38 mouse cellular contexts compared by ENCODE assay signal in the genomic region with DNA sequence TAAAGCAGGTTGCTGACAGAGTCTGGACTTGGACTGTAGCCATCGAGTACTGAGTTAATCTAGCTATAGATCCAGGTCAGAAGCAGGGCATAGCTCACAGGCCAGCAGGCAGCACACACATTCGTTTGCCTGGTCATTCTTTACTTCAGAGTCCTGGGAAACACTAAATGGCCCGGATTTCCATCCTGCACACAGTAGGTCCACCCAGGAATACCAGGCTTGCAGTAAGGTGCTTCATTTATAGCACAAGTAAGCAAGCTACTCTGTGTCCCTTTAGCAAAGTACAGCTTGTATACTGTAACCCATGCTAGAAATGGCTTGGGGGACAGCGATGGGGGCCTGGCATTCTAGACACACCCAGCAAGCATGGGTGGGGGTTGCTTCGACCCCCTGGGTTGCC. TPM values are rescaled to one million over a fixed set of nuclear protein-coding genes. Genes with fewer than 3 reads are reported as not detected.
A peak's percentile ranks its signal among the peaks of the same experiment; 100 is the strongest.
DNase-seq lines count a peak whose midpoint lies in the region; ATAC-seq and TF ChIP-seq lines count a peak whose summit lies in the region.
"Had no signal": no experiment of that assay in that cellular context is flagged by ENCODE, and none has a peak within 500 bp of the region (broad histone marks: within the 10 kb centered on the region; RNA-seq: fewer than 3 reads in every experiment).

No protein-coding gene starts in this region.

- no peak overlapping the region for H3K27ac ChIP-seq in midbrain, embryonic 11.5 days (ENCODE audit: low read depth, low read length)
- H3K27ac ChIP-seq in midbrain, postnatal 0 days (ENCODE audit: low read depth, low read length) = no peak overlapping the region
- peak overlapping the region; percentile 94 for H3K27ac ChIP-seq in liver, embryonic 13.5 days
- H3K27ac ChIP-seq in hindbrain, embryonic 16.5 days (ENCODE audit: low read depth, low read length) = no peak overlapping the region
- H3K27ac ChIP-seq: embryonic facial prominence, embryonic 10.5 days; embryonic facial prominence, embryonic 15.5 days; heart, embryonic 10.5 days; hindbrain, embryonic 13.5 days; kidney, embryonic 15.5 days; left cerebral cortex, adult 2 months; limb, embryonic 12.5 days; midbrain, embryonic 13.5 days had no signal

- TF ChIP-seq CTCF in midbrain, postnatal 0 days (IDR thresholded peaks at IDR 0.05) = no peak
- no peak for TF ChIP-seq CTCF in G1E (IDR thresholded peaks at IDR 0.05; ENCODE audit: low read depth, low read length)

- no peaks in the 10 kb centered on the region for H3K27me3 ChIP-seq in midbrain, embryonic 11.5 days (ENCODE audit: control insufficient read depth, insufficient read depth, low read length)
- H3K27me3 ChIP-seq in midbrain, postnatal 0 days (ENCODE audit: insufficient read depth, low read length) = no peaks in the 10 kb centered on the region
- no peaks in the 10 kb centered on the region for H3K27me3 ChIP-seq in G1E (ENCODE audit: insufficient read depth, low read length)
- no peaks in the 10 kb centered on the region for H3K27me3 ChIP-seq in liver, embryonic 13.5 days
- H3K27me3 ChIP-seq in hindbrain, embryonic 16.5 days (replicated peaks; ENCODE audit: control insufficient read depth, insufficient read depth, low read length) = no peaks in the 10 kb centered on the region
- H3K27me3 ChIP-seq: embryonic facial prominence, embryonic 15.5 days; hindbrain, embryonic 13.5 days; kidney, embryonic 15.5 days; megakaryocyte, embryonic 14.5 days; midbrain, embryonic 13.5 days had no signal

- H3K9me3 ChIP-seq in midbrain, embryonic 11.5 days (ENCODE audit: control insufficient read depth, low read length) = no peaks in the 10 kb centered on the region
- no peaks in the 10 kb centered on the region for H3K9me3 ChIP-seq in midbrain, postnatal 0 days (ENCODE audit: low read length)
- no peaks in the 10 kb centered on the region for H3K9me3 ChIP-seq in G1E (replicated peaks)
- no peaks in the 10 kb centered on the region for H3K9me3 ChIP-seq in liver, embryonic 13.5 days (replicated peaks)
- no peaks in the 10 kb centered on the region for H3K9me3 ChIP-seq in hindbrain, embryonic 16.5 days (ENCODE audit: control insufficient read depth, low read length)
- H3K9me3 ChIP-seq: embryonic facial prominence, embryonic 10.5 days; embryonic facial prominence, embryonic 15.5 days; heart, embryonic 10.5 days; hindbrain, embryonic 13.5 days; kidney, embryonic 15.5 days; limb, embryonic 12.5 days; megakaryocyte, embryonic 14.5 days; midbrain, embryonic 13.5 days had no signal

- no peak overlapping the region for H3K4me3 ChIP-seq in midbrain, embryonic 11.5 days (ENCODE audit: low read depth, low read length)
- H3K4me3 ChIP-seq in midbrain, postnatal 0 days (ENCODE audit: low read depth, low read length) = no peak overlapping the region
- peak overlapping the region; percentile 58; the same call in 1 of the 2 replicates for H3K4me3 ChIP-seq in G1E (ENCODE audit: low read depth, low read length)
- H3K4me3 ChIP-seq in liver, embryonic 13.5 days (replicated peaks) = no peak overlapping the region
- no peak overlapping the region for H3K4me3 ChIP-seq in hindbrain, embryonic 16.5 days (ENCODE audit: low read length)
- H3K4me3 ChIP-seq: embryonic facial prominence, embryonic 10.5 days; embryonic facial prominence, embryonic 15.5 days; heart, embryonic 10.5 days; hindbrain, embryonic 13.5 days; kidney, embryonic 15.5 days; left cerebral cortex, adult 2 months; limb, embryonic 12.5 days; midbrain, embryonic 13.5 days had no signal

- DNase-seq in midbrain, embryonic 11.5 days (ENCODE audit: low spot score, missing footprints) = peak; percentile 49
- no peak for DNase-seq in midbrain, postnatal 0 days (ENCODE audit: low spot score)
- DNase-seq in G1E (ENCODE audit: low spot score) = no peak
- DNase-seq in liver, embryonic 13.5 days = no peak
- no peak for DNase-seq in cerebellum, adult 9-10 months
- no peak for DNase-seq in thymus, postnatal 4 days
- DNase-seq: adrenal gland, postnatal 14 days; cerebellum, adult 18-20 months; cerebellum, postnatal 14 days; gastrocnemius, postnatal 25 days; heart, adult 11 months; heart, postnatal 4 days; kidney, adult 11 months; kidney, postnatal 25 days; lung, adult 18-20 months; lung, postnatal 4 days; right cerebral cortex, adult 18-20 months; spleen, adult 18-20 months; thymus, adult 2 months; thymus, postnatal 36 days had no signal

- H3K36me3 ChIP-seq in midbrain, embryonic 11.5 days (ENCODE audit: control insufficient read depth, insufficient read depth, low read length) = no peaks in the 10 kb centered on the region
- no peaks in the 10 kb centered on the region for H3K36me3 ChIP-seq in midbrain, postnatal 0 days (ENCODE audit: insufficient read depth, low read length)
- H3K36me3 ChIP-seq in G1E (replicated peaks) = peaks cover 30% of the 10 kb centered on the region
- H3K36me3 ChIP-seq in liver, embryonic 13.5 days = 0 out of 2 replicates have a peak, but pooled peaks cover 8% of the 10 kb centered on the region
- no peaks in the 10 kb centered on the region for H3K36me3 ChIP-seq in hindbrain, embryonic 16.5 days (ENCODE audit: control insufficient read depth, insufficient read depth, low read length)
- H3K36me3 ChIP-seq: embryonic facial prominence, embryonic 10.5 days; embryonic facial prominence, embryonic 15.5 days; heart, embryonic 10.5 days; hindbrain, embryonic 13.5 days; kidney, embryonic 15.5 days; limb, embryonic 12.5 days; midbrain, embryonic 13.5 days had no signal

- no peak for ATAC-seq in midbrain, embryonic 11.5 days (ENCODE audit: low FRiP score)
- ATAC-seq in midbrain, postnatal 0 days (ENCODE audit: low FRiP score) = no peak
- no peak for ATAC-seq in G1E (ENCODE audit: extremely low read depth, insufficient number of reproducible peaks, low FRiP score, poor library complexity, severe bottlenecking)
- peak; percentile 45 for ATAC-seq in liver, embryonic 13.5 days (ENCODE audit: low read depth)
- no peak for ATAC-seq in hindbrain, embryonic 16.5 days
- ATAC-seq: forebrain, embryonic 14.5 days; inflammation-experienced regulatory T-cells, adult 6 months; lung, postnatal 0 days; midbrain, embryonic 13.5 days had no signal

- 57% methylated on average over 5 of the region's 5 CpGs for WGBS in midbrain, embryonic 11.5 days
- WGBS in midbrain, postnatal 0 days = 50% methylated on average over 5 of the region's 5 CpGs
- WGBS in liver, embryonic 13.5 days (ENCODE audit: insufficient replicate concordance) = 16% methylated on average over 5 of the region's 5 CpGs
- 47% methylated on average over 5 of the region's 5 CpGs for WGBS in hindbrain, embryonic 16.5 days

- no peak overlapping the region for H3K4me2 ChIP-seq in midbrain, embryonic 11.5 days
- H3K4me2 ChIP-seq in midbrain, postnatal 0 days (ENCODE audit: low read depth, low read length, poor library complexity, severe bottlenecking) = no peak overlapping the region
- peak overlapping the region; percentile 50 for H3K4me2 ChIP-seq in liver, embryonic 13.5 days
- no peak overlapping the region for H3K4me2 ChIP-seq in hindbrain, embryonic 16.5 days (ENCODE audit: low read length)
- H3K4me2 ChIP-seq: embryonic facial prominence, embryonic 15.5 days; hindbrain, embryonic 13.5 days; kidney, embryonic 15.5 days; limb, embryonic 12.5 days; midbrain, embryonic 13.5 days had no signal

- H3K4me1 ChIP-seq in midbrain, embryonic 11.5 days (ENCODE audit: control insufficient read depth, insufficient read depth, low read length) = no peaks in the 10 kb centered on the region
- H3K4me1 ChIP-seq in midbrain, postnatal 0 days (ENCODE audit: insufficient read depth, low read length) = no peaks in the 10 kb centered on the region
- H3K4me1 ChIP-seq in G1E (ENCODE audit: insufficient read depth, low read depth, low read length) = peaks cover 89% of the 10 kb centered on the region
- peaks cover 99% of the 10 kb centered on the region for H3K4me1 ChIP-seq in liver, embryonic 13.5 days (replicated peaks)
- no peaks in the 10 kb centered on the region for H3K4me1 ChIP-seq in hindbrain, embryonic 16.5 days (ENCODE audit: control insufficient read depth, insufficient read depth, low read depth, low read length)
- H3K4me1 ChIP-seq: embryonic facial prominence, embryonic 10.5 days; embryonic facial prominence, embryonic 15.5 days; hindbrain, embryonic 13.5 days; limb, embryonic 12.5 days; midbrain, embryonic 13.5 days had no signal

- H3K9ac ChIP-seq in midbrain, embryonic 11.5 days (ENCODE audit: low read length) = no peak overlapping the region
- no peak overlapping the region for H3K9ac ChIP-seq in midbrain, postnatal 0 days (replicated peaks; ENCODE audit: low read length, poor library complexity, severe bottlenecking)
- H3K9ac ChIP-seq in liver, embryonic 13.5 days = peak overlapping the region; percentile 57
- H3K9ac ChIP-seq in hindbrain, embryonic 16.5 days (ENCODE audit: low read depth, low read length) = no peak overlapping the region
- H3K9ac ChIP-seq: embryonic facial prominence, embryonic 15.5 days; hindbrain, embryonic 13.5 days; kidney, embryonic 15.5 days; limb, embryonic 12.5 days; midbrain, embryonic 13.5 days had no signal

RNA-seq across cellular contexts. Expression of a gene that starts 1.9 kb away (rescaled TPM):
- polyA plus RNA-seq in midbrain, embryonic 11.5 days (2014; fragmentation: Nextera tagmentation; extraction: Ambion mirVana) = 0.19 TPM in 1 of 2 replicates, not detected in the other
- 0.16 TPM in 1 of 2 replicates, not detected in the other for total RNA-seq in midbrain, postnatal 0 days (2014; rRNA removed)
- not detected in 2 replicates for polyA plus RNA-seq in midbrain, postnatal 0 days (2015; fragmentation: Nextera tagmentation; extraction: Ambion mirVana)
- total RNA-seq in G1E (2014; fragmentation: Nextera tagmentation) = 52.8 and 55.4 TPM in 2 replicates
- 251 and 278 TPM in 2 replicates for total RNA-seq in G1E (2017)
- 81.4 and 90.2 TPM in 2 replicates for polyA plus RNA-seq in G1E (2012)
- polyA plus RNA-seq in liver, embryonic 13.5 days (2015; fragmentation: Nextera tagmentation; extraction: Ambion mirVana) = 8.2 and 8.7 TPM in 2 replicates
- polyA plus RNA-seq in hindbrain, embryonic 16.5 days (2015; fragmentation: Nextera tagmentation; extraction: Ambion mirVana) = 0.07 TPM in 1 of 2 replicates, not detected in the other
- polyA plus RNA-seq: forebrain, embryonic 14.5 days; limb, embryonic 12.5 days had no signal

RNA-seq across cellular contexts. Expression of a gene that starts 17.5 kb away (rescaled TPM):
- 5.7 and 6.2 TPM in 2 replicates for polyA plus RNA-seq in midbrain, embryonic 11.5 days (2014; fragmentation: Nextera tagmentation; extraction: Ambion mirVana)
- total RNA-seq in midbrain, postnatal 0 days (2014; rRNA removed) = 1.9 TPM in 2 replicates
- 1.7 and 1.8 TPM in 2 replicates for polyA plus RNA-seq in midbrain, postnatal 0 days (2015; fragmentation: Nextera tagmentation; extraction: Ambion mirVana)
- total RNA-seq in G1E (2014; fragmentation: Nextera tagmentation) = 4.5 and 8.0 TPM in 2 replicates
- 2.0 and 3.7 TPM in 2 replicates for total RNA-seq in G1E (2017)
- polyA plus RNA-seq in G1E (2012) = 1.2 and 1.9 TPM in 2 replicates
- polyA plus RNA-seq in liver, embryonic 13.5 days (2015; fragmentation: Nextera tagmentation; extraction: Ambion mirVana) = 44.4 and 49.1 TPM in 2 replicates
- 1.1 TPM in 2 replicates for polyA plus RNA-seq in hindbrain, embryonic 16.5 days (2015; fragmentation: Nextera tagmentation; extraction: Ambion mirVana)

RNA-seq across cellular contexts. Expression of a gene that starts 48.4 kb away (rescaled TPM):
- 1.3 and 1.7 TPM in 2 replicates for polyA plus RNA-seq in midbrain, embryonic 11.5 days (2014; fragmentation: Nextera tagmentation; extraction: Ambion mirVana)
- 2.3 and 5.9 TPM in 2 replicates for total RNA-seq in midbrain, postnatal 0 days (2014; rRNA removed)
- polyA plus RNA-seq in midbrain, postnatal 0 days (2015; fragmentation: Nextera tagmentation; extraction: Ambion mirVana) = 1.4 and 1.9 TPM in 2 replicates
- total RNA-seq in G1E (2014; fragmentation: Nextera tagmentation) (39.5 and 42.1 TPM in 2 replicates), G1E (2017) (42.2 and 50.8 TPM in 2 replicates)
- polyA plus RNA-seq in G1E (2012) = 134 and 143 TPM in 2 replicates
- 7.0 and 7.3 TPM in 2 replicates for polyA plus RNA-seq in liver, embryonic 13.5 days (2015; fragmentation: Nextera tagmentation; extraction: Ambion mirVana)
- polyA plus RNA-seq in hindbrain, embryonic 16.5 days (2015; fragmentation: Nextera tagmentation; extraction: Ambion mirVana) = 2.2 and 2.4 TPM in 2 replicates

RNA-seq across cellular contexts. Expression of a gene that starts 52.4 kb away (rescaled TPM):
- polyA plus RNA-seq in midbrain, embryonic 11.5 days (2014; fragmentation: Nextera tagmentation; extraction: Ambion mirVana) = not detected in 2 replicates
- total RNA-seq in midbrain, postnatal 0 days (2014; rRNA removed) = 0.49 TPM in 1 of 2 replicates, not detected in the other
- not detected in 2 replicates for polyA plus RNA-seq in midbrain, postnatal 0 days (2015; fragmentation: Nextera tagmentation; extraction: Ambion mirVana)
- total RNA-seq in G1E (2014; fragmentation: Nextera tagmentation) (2.9 TPM in 1 of 2 replicates, not detected in the other), G1E (2017) (0.17 TPM in 1 of 2 replicates, not detected in the other)
- polyA plus RNA-seq in G1E (2012) = not detected in 2 replicates
- polyA plus RNA-seq in liver, embryonic 13.5 days (2015; fragmentation: Nextera tagmentation; extraction: Ambion mirVana) = not detected in 2 replicates
- not detected in 2 replicates for polyA plus RNA-seq in hindbrain, embryonic 16.5 days (2015; fragmentation: Nextera tagmentation; extraction: Ambion mirVana)
- total RNA-seq: adrenal gland, postnatal 14 days; gastrocnemius, postnatal 25 days; heart, postnatal 4 days; layer of hippocampus, adult 18-20 months; layer of hippocampus, postnatal 14 days; left cerebral cortex, adult 2 months; left cerebral cortex, postnatal 25 days; monocyte, adult 5-6 weeks; neutrophil, adult 5-6 weeks had no signal
- polyA plus RNA-seq: embryonic facial prominence, embryonic 10.5 days; embryonic facial prominence, embryonic 15.5 days; forebrain, embryonic 14.5 days; heart, embryonic 10.5 days; hindbrain, embryonic 13.5 days; kidney, embryonic 15.5 days; limb, embryonic 12.5 days; midbrain, embryonic 13.5 days had no signal

RNA-seq across cellular contexts. Expression of a gene that starts 56.3 kb away (rescaled TPM):
- 85.3 and 88.0 TPM in 2 replicates for polyA plus RNA-seq in midbrain, embryonic 11.5 days (2014; fragmentation: Nextera tagmentation; extraction: Ambion mirVana)
- 85.7 and 103 TPM in 2 replicates for total RNA-seq in midbrain, postnatal 0 days (2014; rRNA removed)
- 62.6 and 64.8 TPM in 2 replicates for polyA plus RNA-seq in midbrain, postnatal 0 days (2015; fragmentation: Nextera tagmentation; extraction: Ambion mirVana)
- total RNA-seq in G1E (2014; fragmentation: Nextera tagmentation) (23.3 and 37.2 TPM in 2 replicates), G1E (2017) (79.3 and 84.6 TPM in 2 replicates)
- polyA plus RNA-seq in G1E (2012) = 71.8 and 73.7 TPM in 2 replicates
- polyA plus RNA-seq in liver, embryonic 13.5 days (2015; fragmentation: Nextera tagmentation; extraction: Ambion mirVana) = 27.1 and 32.1 TPM in 2 replicates
- polyA plus RNA-seq in hindbrain, embryonic 16.5 days (2015; fragmentation: Nextera tagmentation; extraction: Ambion mirVana) = 70.4 and 72.7 TPM in 2 replicates

Comparison
In these comparisons a context has a peak if more than half of its experiments do, and no peak if none do; other contexts are left out.
1. RNA of a gene that starts 48.4 kb away (polyA plus RNA-seq): 134 to 143 TPM in G1E; 7.0 to 7.3 TPM in liver, embryonic 13.5 days, 2.2 to 2.4 TPM in hindbrain, embryonic 16.5 days, 1.4 to 1.9 TPM in midbrain, postnatal 0 days and 1.3 to 1.7 TPM in midbrain, embryonic 11.5 days; every median in the first group is over 10 times any median in the second.